Mouse (Mus musculus) MEL (cell line): ENCODE data around the gene Taco1. TPM values are rescaled to one million over a fixed set of nuclear protein-coding genes. Genes with fewer than 3 reads are reported as not detected.

Experiments
- DNase-seq: peaks from one replicate; pipeline ENCODE4 v3.0.0; 2011; ENCODE audit warnings: low read depth, low spot score
- H3K27ac ChIP-seq: 2 replicates; pipeline ENCODE4 v1.5.1; 2012; ENCODE audit warnings: low read depth, mild to moderate bottlenecking, control low read depth, low read length, moderate library complexity; ENCODE audit not compliant: control insufficient read depth
- H3K27me3 ChIP-seq, 2 experiments: fragments of 150-350 bp in 1 of 2; sonication (generic) in 1 of 2; 2 replicates each; pipeline ENCODE4 v1.6.1; 2012; ENCODE audit warnings: low read length in 2 of 2, mild to moderate bottlenecking in 2 of 2, improper control_type of control experiment in 1 of 2, moderate library complexity in 1 of 2; ENCODE audit not compliant: insufficient read depth in 2 of 2, control insufficient read depth in 1 of 2
- H3K36me3 ChIP-seq, 2 experiments: 2 replicates each; pipeline ENCODE4 v1.6.1; 2012 to 2014; ENCODE audit warnings: low read length in 2 of 2, improper control_type of control experiment in 1 of 2, inconsistent platforms in 1 of 2, mild to moderate bottlenecking in 1 of 2; ENCODE audit not compliant: insufficient read depth in 2 of 2, control insufficient read depth in 1 of 2
- H3K4me1 ChIP-seq, 2 experiments: fragments of 150-350 bp in 1 of 2; sonication (generic) in 1 of 2; 2 replicates each; pipeline ENCODE4 v1.6.1; 2012; ENCODE audit warnings: low read length in 2 of 2, improper control_type of control experiment in 1 of 2, mild to moderate bottlenecking in 1 of 2; ENCODE audit not compliant: insufficient read depth in 2 of 2, control insufficient read depth in 1 of 2
- H3K4me3 ChIP-seq, 2 experiments: fragments of 150-350 bp in 1 of 2; sonication (generic) in 1 of 2; 2 replicates each; pipeline ENCODE4 v1.5.1; 2012; ENCODE audit warnings: low read depth in 2 of 2, low read length in 2 of 2, mild to moderate bottlenecking in 2 of 2, moderate library complexity in 2 of 2, control low read depth in 1 of 2, improper control_type of control experiment in 1 of 2; ENCODE audit not compliant: control insufficient read depth in 1 of 2, insufficient read depth in 1 of 2
- H3K79me2 ChIP-seq: 2 replicates; pipeline ENCODE4 v1.6.1; 2012; ENCODE audit warnings: mild to moderate bottlenecking, low read length, moderate library complexity; ENCODE audit not compliant: control insufficient read depth, poor library complexity, insufficient read depth
- H3K9ac ChIP-seq: 2 replicates; pipeline ENCODE4 v1.6.1; 2012; ENCODE audit warnings: low read depth, mild to moderate bottlenecking, control low read depth, low read length, moderate library complexity; ENCODE audit not compliant: control insufficient read depth, poor library complexity, severe bottlenecking
- H3K9me3 ChIP-seq: fragments of 150-350 bp; sonication (generic); replicated peaks from 2 replicates; pipeline ENCODE4 v1.6.1; 2012; ENCODE audit warnings: mild to moderate bottlenecking, low read length, improper control_type of control experiment, moderate library complexity; ENCODE audit not compliant: insufficient read depth
- BHLHE40 ChIP-seq: IDR thresholded peaks from 2 replicates; pipeline ENCODE4 v1.6.1; 2012; ENCODE audit warnings: low read depth, mild to moderate bottlenecking, inconsistent platforms, low read length, improper control_type of control experiment, borderline replicate concordance
- CHD1 ChIP-seq: IDR thresholded peaks from 2 replicates; pipeline ENCODE4 v1.6.1; 2012; ENCODE audit warnings: low read depth, mild to moderate bottlenecking, inconsistent platforms, low read length, improper control_type of control experiment
- CHD2 ChIP-seq: IDR thresholded peaks from 2 replicates; pipeline ENCODE4 v1.6.1; 2011; ENCODE audit warnings: low read length, improper control_type of control experiment
- CTCF ChIP-seq, 3 experiments: IDR thresholded peaks in 2 of 3; conservative IDR thresholded peaks in 1 of 3; 2 replicates each; pipeline ENCODE4 v1.5.1; 2011 to 2012; ENCODE audit warnings: low read length in 3 of 3, low read depth in 2 of 3, mild to moderate bottlenecking in 2 of 3, improper control_type of control experiment in 1 of 3, inconsistent platforms in 1 of 3, mixed read lengths in 1 of 3, moderate library complexity in 1 of 3; ENCODE audit not compliant: control insufficient read depth in 1 of 3, insufficient read depth in 1 of 3, poor library complexity in 1 of 3, severe bottlenecking in 1 of 3
- E2F4 ChIP-seq: IDR thresholded peaks from 2 replicates; pipeline ENCODE4 v1.6.1; 2011; ENCODE audit warnings: low read depth, low read length, improper control_type of control experiment, borderline replicate concordance
- EP300 ChIP-seq, 2 experiments: IDR thresholded peaks; 2 replicates each; pipeline ENCODE4 v1.6.1; 2011; ENCODE audit warnings: improper control_type of control experiment in 2 of 2, low read length in 2 of 2, low read depth in 1 of 2, mild to moderate bottlenecking in 1 of 2
- ETS1 ChIP-seq: IDR thresholded peaks from 2 replicates; pipeline ENCODE4 v1.6.1; 2012; ENCODE audit warnings: low read depth, mild to moderate bottlenecking, inconsistent platforms, low read length, improper control_type of control experiment, moderate library complexity
- GABPA ChIP-seq: IDR thresholded peaks from 2 replicates; pipeline ENCODE4 v1.6.1; 2012; ENCODE audit warnings: low read depth, mild to moderate bottlenecking, inconsistent platforms, low read length, improper control_type of control experiment, moderate library complexity
- GATA1 ChIP-seq: IDR thresholded peaks from 2 replicates; pipeline ENCODE4 v1.6.1; 2011; ENCODE audit warnings: low read depth, low read length, improper control_type of control experiment
- HCFC1 ChIP-seq: IDR thresholded peaks from 2 replicates; pipeline ENCODE4 v1.6.1; 2012; ENCODE audit warnings: low read depth, mild to moderate bottlenecking, inconsistent platforms, low read length, improper control_type of control experiment, moderate library complexity
- JUND ChIP-seq: IDR thresholded peaks from 2 replicates; pipeline ENCODE4 v1.6.1; 2011; ENCODE audit warnings: low read depth, mild to moderate bottlenecking, improper control_type of control experiment, low read length
- KAT2A ChIP-seq: conservative IDR thresholded peaks from 2 replicates; pipeline ENCODE4 v1.6.1; 2012; ENCODE audit warnings: low read depth, low read length, improper control_type of control experiment, inconsistent platforms
- MAX ChIP-seq: IDR thresholded peaks from 2 replicates; pipeline ENCODE4 v1.6.1; 2011; ENCODE audit warnings: low read length, improper control_type of control experiment
- MAZ ChIP-seq: IDR thresholded peaks from 2 replicates; pipeline ENCODE4 v1.6.1; 2012; ENCODE audit warnings: low read depth, mild to moderate bottlenecking, inconsistent platforms, low read length, improper control_type of control experiment
- MEF2A ChIP-seq: IDR thresholded peaks from 2 replicates; pipeline ENCODE4 v1.6.1; 2014; ENCODE audit warnings: low read depth, mild to moderate bottlenecking, inconsistent platforms, low read length, improper control_type of control experiment; ENCODE audit not compliant: poor library complexity, insufficient replicate concordance, severe bottlenecking; ENCODE audit errors: extremely low read depth
- MXI1 ChIP-seq: IDR thresholded peaks from 2 replicates; pipeline ENCODE4 v1.6.1; 2011; ENCODE audit warnings: mild to moderate bottlenecking, low read depth, low read length, improper control_type of control experiment
- MYC ChIP-seq: IDR thresholded peaks from 2 replicates; pipeline ENCODE4 v1.6.1; 2011; ENCODE audit warnings: low read depth, mild to moderate bottlenecking, low read length, improper control_type of control experiment, moderate library complexity
- NELFE ChIP-seq: IDR thresholded peaks from 2 replicates; pipeline ENCODE4 v1.6.1; 2011; ENCODE audit warnings: low read depth, low read length, improper control_type of control experiment
- POLR2A ChIP-seq, 2 experiments: IDR thresholded peaks; 2 replicates each; pipeline ENCODE4 v1.6.1; 2011 to 2012; ENCODE audit warnings: low read length in 2 of 2, mild to moderate bottlenecking in 2 of 2, control low read depth in 1 of 2, improper control_type of control experiment in 1 of 2, low read depth in 1 of 2, moderate library complexity in 1 of 2; ENCODE audit not compliant: control insufficient read depth in 1 of 2, insufficient read depth in 1 of 2, poor library complexity in 1 of 2
- POLR2AphosphoS2 ChIP-seq: IDR thresholded peaks from 2 replicates; pipeline ENCODE4 v1.6.1; 2011; ENCODE audit warnings: low read length, improper control_type of control experiment
- RAD21 ChIP-seq: IDR thresholded peaks from 2 replicates; pipeline ENCODE4 v1.6.1; 2011; ENCODE audit warnings: mild to moderate bottlenecking, low read depth, low read length, improper control_type of control experiment
- RCOR1 ChIP-seq: IDR thresholded peaks from 2 replicates; pipeline ENCODE4 v1.6.1; 2012; ENCODE audit warnings: low read depth, mild to moderate bottlenecking, inconsistent platforms, low read length, improper control_type of control experiment
- SMC3 ChIP-seq: IDR thresholded peaks from 2 replicates; pipeline ENCODE4 v1.6.1; 2011; ENCODE audit warnings: low read depth, low read length, improper control_type of control experiment
- TAL1 ChIP-seq: IDR thresholded peaks from 2 replicates; pipeline ENCODE4 v1.6.1; 2012; ENCODE audit warnings: mild to moderate bottlenecking, inconsistent platforms, low read length, moderate library complexity, mixed read lengths
- TBP ChIP-seq: IDR thresholded peaks from 2 replicates; pipeline ENCODE4 v1.8.0; 2011; ENCODE audit warnings: low read depth, low read length, improper control_type of control experiment
- TCF12 ChIP-seq: IDR thresholded peaks from 2 replicates; pipeline ENCODE4 v1.6.1; 2014; ENCODE audit warnings: low read depth, mild to moderate bottlenecking, inconsistent platforms, low read length, improper control_type of control experiment, moderate library complexity
- USF1 ChIP-seq: IDR thresholded peaks from 2 replicates; pipeline ENCODE4 v1.6.1; 2014; ENCODE audit warnings: low read depth, mild to moderate bottlenecking, inconsistent platforms, low read length, improper control_type of control experiment, moderate library complexity
- ZC3H11A ChIP-seq: IDR thresholded peaks from 2 replicates; pipeline ENCODE4 v1.6.1; 2012; ENCODE audit warnings: low read depth, mild to moderate bottlenecking, inconsistent platforms, low read length, improper control_type of control experiment
- ZKSCAN1 ChIP-seq: IDR thresholded peaks from 2 replicates; pipeline ENCODE4 v1.6.1; 2012; ENCODE audit warnings: low read depth, mild to moderate bottlenecking, inconsistent platforms, low read length, improper control_type of control experiment, moderate library complexity
- ZMIZ1 ChIP-seq: IDR thresholded peaks from 2 replicates; pipeline ENCODE4 v1.6.1; 2012; ENCODE audit warnings: low read depth, mild to moderate bottlenecking, inconsistent platforms, low read length, improper control_type of control experiment, moderate library complexity
- ZNF384 ChIP-seq: IDR thresholded peaks from 2 replicates; pipeline ENCODE4 v1.6.1; 2012; ENCODE audit warnings: low read depth, mild to moderate bottlenecking, inconsistent platforms, low read length, improper control_type of control experiment
- polyA plus RNA-seq, 2 experiments: library from polyadenylated mRNA; stranded (reverse) in 1 of 2; unstranded in 1 of 2; fragments of >175 nt in 1 of 2; fragments of >200 nt in 1 of 2; gene quantifications; 2 replicates each; pipeline versions ENCODE4 v1.2.1 to v1.2.4; 2012; ENCODE audit warnings: low replicate concordance in 2 of 2, low read depth in 1 of 2; ENCODE audit not compliant: insufficient read length in 2 of 2, insufficient read depth in 1 of 2, missing spikeins in 1 of 2
- total RNA-seq: library from RNA; depleted of rRNA; stranded (reverse); fragments of 300-350 nt; gene quantifications from 2 replicates; pipeline ENCODE4 v1.2.3, GENCODE M21; 2012

Gene Taco1
- total and polyA plus RNA-seq, 3 experiments: 33.1 to 33.3 TPM; not detected in 1

- no peak for TF ChIP-seq ZKSCAN1
- H3K27ac ChIP-seq: no peak overlapping the region
- peaks cover 5% of the 10 kb centered on the region for H3K79me2 ChIP-seq
- peaks cover 9 to 18% of the 10 kb centered on the region in 2 experiments for H3K4me1 ChIP-seq
- H3K9me3 ChIP-seq: no peaks in the 10 kb centered on the region
- no peak overlapping the region for H3K9ac ChIP-seq
- H3K36me3 ChIP-seq: peaks cover 8 to 16% of the 10 kb centered on the region in 2 experiments
- no peak overlapping the region for H3K4me3 ChIP-seq
- no peaks in the 10 kb centered on the region for H3K27me3 ChIP-seq
- no peak for DNase-seq
Measured at GRCm38 (mm10) chr11:106063756-106064155, 2.1 kb upstream of the Taco1 start.

GRCm38 (mm10) chr11:106065073-106065922 lies 563 bp upstream of the Taco1 start:
- H3K27me3 ChIP-seq: no peaks in the 10 kb centered on the region
- H3K36me3 ChIP-seq: peaks cover 0 to 14% of the 10 kb centered on the region in 2 experiments; a peak in 2 of 4 replicates
- peak overlapping the region; percentile 50 for H3K9ac ChIP-seq
- peaks cover 5% of the 10 kb centered on the region for H3K79me2 ChIP-seq
- H3K27ac ChIP-seq: peak overlapping the region; percentile 66
- no peaks in the 10 kb centered on the region for H3K9me3 ChIP-seq
- H3K4me3 ChIP-seq: peak overlapping the region; percentile 66 to 76
- peak; percentile 58 for DNase-seq
- H3K4me1 ChIP-seq: peaks cover 5 to 12% of the 10 kb centered on the region in 2 experiments
- TF ChIP-seq KAT2A (no peak; the same call in 1 of the 2 replicates), TAL1 (peak; percentile 53), RAD21 (no peak; the same call in 1 of the 2 replicates), CHD1 (no peak), MAX (no peak), ZNF384 (peak; percentile 84), NELFE (no peak), RCOR1 (peak; percentile 32; the same call in 1 of the 2 replicates), POLR2AphosphoS2 (no peak), ZC3H11A (no peak), BHLHE40 (no peak), CHD2 (no peak), POLR2A (IDR thresholded peaks at IDR 0.05; ENCODE audit: control insufficient read depth in 1 of 2, insufficient read depth in 1 of 2, low read depth in 1 of 2, low read length in 2 of 2, poor library complexity in 1 of 2) (no peak), TBP (no peak), HCFC1 (no peak), E2F4 (0 out of 2 replicates have a peak, but pooled peaks have one; percentile 34), JUND (no peak), ZKSCAN1 (peak; percentile 11; the same call in 1 of the 2 replicates), USF1 (peak; percentile 63; the same call in 1 of the 2 replicates), EP300 (IDR thresholded peaks at IDR 0.05; ENCODE audit: low read depth in 1 of 2, low read length in 2 of 2) (peak; percentile 69 to 84), CTCF (IDR thresholded peaks at IDR 0.05 in 2 of 3, conservative IDR thresholded peaks at IDR 0.05 in 1 of 3; ENCODE audit: control insufficient read depth in 1 of 3, insufficient read depth in 1 of 3, low read depth in 2 of 3, low read length in 3 of 3, poor library complexity in 1 of 3, severe bottlenecking in 1 of 3) (no peak), ETS1 (peak; percentile 82), GABPA (no peak), SMC3 (no peak; the same call in 1 of the 2 replicates), MEF2A (no peak), MAZ (no peak), TCF12 (peak; percentile 87), MXI1 (no peak), MYC (no peak), ZMIZ1 (no peak; the same call in 1 of the 2 replicates), GATA1 (peak; percentile 80)
